Mouse (Mus musculus) CH12.LX (cell line): ENCODE data around the gene Ankrd27. TPM values are rescaled to one million over a fixed set of nuclear protein-coding genes. Genes with fewer than 3 reads are reported as not detected.

ENCODE experiments used
- DNase-seq: peaks from one replicate; pipeline ENCODE4 v3.0.0-alpha.2; 2013; ENCODE audit errors: extremely low read depth
- H3K27ac ChIP-seq: 2 replicates; pipeline ENCODE4 v1.5.1; 2012; ENCODE audit warnings: low read depth, mild to moderate bottlenecking, control low read depth, moderate library complexity; ENCODE audit not compliant: insufficient read depth
- H3K27me3 ChIP-seq: replicated peaks from 2 replicates; pipeline ENCODE3; 2012; ENCODE audit warnings: inconsistent platforms
- H3K36me3 ChIP-seq, 2 experiments: replicated peaks in 1 of 2; 2 replicates each; pipeline versions ENCODE3 to v1.6.1; 2012; ENCODE audit warnings: inconsistent platforms in 1 of 2, low read length in 1 of 2, mild to moderate bottlenecking in 1 of 2, mixed read lengths in 1 of 2, moderate library complexity in 1 of 2; ENCODE audit not compliant: control insufficient read depth in 1 of 2, insufficient read depth in 1 of 2
- H3K4me1 ChIP-seq, 2 experiments: 2 replicates each; pipeline ENCODE4 v1.6.1; 2012; ENCODE audit warnings: inconsistent platforms in 1 of 2, moderate library complexity in 1 of 2; ENCODE audit not compliant: insufficient read depth in 2 of 2, control insufficient read depth in 1 of 2
- H3K4me2 ChIP-seq: 2 replicates; pipeline ENCODE4 v1.6.1; 2012; ENCODE audit warnings: low read depth, mild to moderate bottlenecking, control low read depth; ENCODE audit not compliant: poor library complexity, insufficient read depth, severe bottlenecking
- H3K4me3 ChIP-seq, 3 experiments: fragments of 150-350 bp in 1 of 3; sonication (generic) in 1 of 3; replicated peaks in 1 of 3; 2 replicates each; pipeline versions ENCODE3 to v1.5.1; 2011 to 2012; ENCODE audit warnings: low read depth in 2 of 3, low read length in 2 of 3, mild to moderate bottlenecking in 2 of 3, moderate library complexity in 2 of 3, control low read depth in 1 of 3, improper control_type of control experiment in 1 of 3, inconsistent platforms in 1 of 3, mixed read lengths in 1 of 3; ENCODE audit not compliant: poor library complexity in 1 of 3
- H3K79me2 ChIP-seq: replicated peaks from 2 replicates; pipeline ENCODE4 v1.6.1; 2012; ENCODE audit warnings: mild to moderate bottlenecking, moderate library complexity; ENCODE audit not compliant: control insufficient read depth, poor library complexity, insufficient read depth, severe bottlenecking; ENCODE audit errors: extremely low read depth
- H3K9ac ChIP-seq: 2 replicates; pipeline ENCODE4 v1.6.1; 2012; ENCODE audit warnings: low read depth, mild to moderate bottlenecking, control low read depth, moderate library complexity; ENCODE audit not compliant: insufficient read depth
- H3K9me3 ChIP-seq: replicated peaks from 2 replicates; pipeline ENCODE3; 2012; ENCODE audit warnings: low read length, inconsistent platforms, mixed read lengths
- BHLHE40 ChIP-seq: IDR thresholded peaks from 2 replicates; pipeline ENCODE4 v1.6.1; 2011; ENCODE audit warnings: mild to moderate bottlenecking, low read depth, low read length, improper control_type of control experiment
- CHD2 ChIP-seq: IDR thresholded peaks from 2 replicates; pipeline ENCODE4 v1.6.1; 2011; ENCODE audit warnings: low read length, improper control_type of control experiment
- CTCF ChIP-seq, 2 experiments: IDR thresholded peaks in 1 of 2; conservative IDR thresholded peaks in 1 of 2; 2 replicates each; pipeline ENCODE4 v1.5.1; 2011 to 2012; ENCODE audit warnings: low read depth in 2 of 2, low read length in 2 of 2, improper control_type of control experiment in 1 of 2, inconsistent platforms in 1 of 2, mild to moderate bottlenecking in 1 of 2, moderate library complexity in 1 of 2
- ETS1 ChIP-seq: conservative IDR thresholded peaks from 2 replicates; pipeline ENCODE4 v1.6.1; 2012; ENCODE audit warnings: low read depth, mild to moderate bottlenecking, inconsistent platforms, low read length, improper control_type of control experiment, moderate library complexity
- GABPA ChIP-seq: IDR thresholded peaks from 2 replicates; pipeline ENCODE4 v1.6.1; 2012; ENCODE audit warnings: low read depth, low read length, improper control_type of control experiment, inconsistent platforms; ENCODE audit not compliant: insufficient replicate concordance
- IRF4 ChIP-seq: IDR thresholded peaks from 2 replicates; pipeline ENCODE4 v1.6.1; 2014; ENCODE audit warnings: low read depth, mild to moderate bottlenecking, inconsistent platforms, low read length, improper control_type of control experiment
- JUN ChIP-seq: IDR thresholded peaks from 2 replicates; pipeline ENCODE4 v1.6.1; 2011; ENCODE audit warnings: low read depth, mild to moderate bottlenecking, low read length, improper control_type of control experiment, moderate library complexity; ENCODE audit not compliant: insufficient read depth
- JUND ChIP-seq: conservative IDR thresholded peaks from 2 replicates; pipeline ENCODE4 v1.6.1; 2011; ENCODE audit warnings: low read depth, low read length, improper control_type of control experiment
- KAT2A ChIP-seq: IDR thresholded peaks from 2 replicates; pipeline ENCODE4 v1.6.1; 2012; ENCODE audit warnings: low read length, improper control_type of control experiment, inconsistent platforms; ENCODE audit not compliant: insufficient replicate concordance
- MAX ChIP-seq: IDR thresholded peaks from 2 replicates; pipeline ENCODE4 v1.6.1; 2011; ENCODE audit warnings: low read length, improper control_type of control experiment
- MXI1 ChIP-seq: IDR thresholded peaks from 2 replicates; pipeline ENCODE4 v1.6.1; 2011; ENCODE audit warnings: mild to moderate bottlenecking, low read depth, low read length, improper control_type of control experiment
- NRF1 ChIP-seq: IDR thresholded peaks from 2 replicates; pipeline ENCODE4 v1.6.1; 2014; ENCODE audit warnings: low read depth, mild to moderate bottlenecking, inconsistent platforms, low read length, improper control_type of control experiment, moderate library complexity
- PAX5 ChIP-seq: IDR thresholded peaks from 2 replicates; pipeline ENCODE4 v1.6.1; 2012; ENCODE audit warnings: low read length, inconsistent platforms, mixed read lengths
- POLR2AphosphoS2 ChIP-seq: IDR thresholded peaks from 2 replicates; pipeline ENCODE4 v1.6.1; 2011; ENCODE audit warnings: low read depth, low read length, improper control_type of control experiment
- RAD21 ChIP-seq: IDR thresholded peaks from 2 replicates; pipeline ENCODE4 v1.6.1; 2011; ENCODE audit warnings: low read depth, mild to moderate bottlenecking, low read length, improper control_type of control experiment, moderate library complexity
- SIN3A ChIP-seq: IDR thresholded peaks from 2 replicates; pipeline ENCODE4 v1.6.1; 2012; ENCODE audit warnings: low read length, improper control_type of control experiment, inconsistent platforms
- SMC3 ChIP-seq: IDR thresholded peaks from 2 replicates; pipeline ENCODE4 v1.6.1; 2011; ENCODE audit warnings: low read depth, low read length, improper control_type of control experiment
- TBP ChIP-seq: conservative IDR thresholded peaks from 2 replicates; pipeline ENCODE4 v1.6.1; 2011; ENCODE audit warnings: low read depth, low read length, improper control_type of control experiment
- ZC3H11A ChIP-seq: IDR thresholded peaks from 2 replicates; pipeline ENCODE4 v1.6.1; 2012; ENCODE audit warnings: low read depth, mild to moderate bottlenecking, inconsistent platforms, low read length, improper control_type of control experiment
- ZKSCAN1 ChIP-seq: IDR thresholded peaks from 2 replicates; pipeline ENCODE4 v1.6.1; 2012; ENCODE audit warnings: low read depth, inconsistent platforms, low read length, improper control_type of control experiment, borderline replicate concordance
- ZNF384 ChIP-seq: IDR thresholded peaks from 2 replicates; pipeline ENCODE4 v1.6.1; 2012; ENCODE audit warnings: low read depth, low read length, improper control_type of control experiment, inconsistent platforms
- dilution Hi-C: fragments of 300-500 bp; cut with MboI; formaldehyde crosslinking; loops from 2 replicates; pipeline ENCODE4 v1.14.3; 2020; ENCODE audit warnings: low sequenced_read_pairs; ENCODE audit not compliant: extremely low pct_unique_long_range_greater_than_20kb, extremely low pct_ligation_motif_present
- in situ Hi-C: fragments of 300-500 bp; cut with MboI; formaldehyde crosslinking; loops from 3 replicates; pipeline ENCODE4 v1.14.3; 2019; ENCODE audit warnings: low sequenced_read_pairs, low pct_ligation_motif_present, low pct_unique_long_range_greater_than_20kb, mixed read lengths
- polyA plus RNA-seq: library from polyadenylated mRNA; unstranded; fragments of >175 nt; gene quantifications from 2 replicates; pipeline ENCODE4 v1.2.1, GENCODE M21; 2012; ENCODE audit warnings: low read depth; ENCODE audit not compliant: insufficient read length
- total RNA-seq, 2 experiments: library from RNA; depleted of rRNA; stranded (reverse); fragments of 300-350 nt in 1 of 2; fragments of >200 nt in 1 of 2; gene quantifications; 2 replicates each; pipeline ENCODE4 v1.2.3; 2012 to 2014

Ankrd27 gene
- total and polyA plus RNA-seq, 3 experiments = 38.6 to 49.1 (median 39.0) TPM

- Histone ChIP-seq H3K27ac (no peak overlapping the region), H3K4me1 (peaks cover 7 to 20% of the 10 kb centered on the region in 2 experiments; a peak in 3 of 4 replicates)
- in situ Hi-C loops = no loop called here
- TF ChIP-seq SMC3 = no peak
- no peak for TF ChIP-seq RAD21
- TF ChIP-seq GABPA = no peak
- no peak for TF ChIP-seq POLR2AphosphoS2
- no peak for TF ChIP-seq IRF4
- TF ChIP-seq SIN3A = no peak
- no peak for TF ChIP-seq ZC3H11A
- TF ChIP-seq ZKSCAN1 = no peak
- TF ChIP-seq, all 38 proteins: peak for 0
- peaks cover 4% of the 10 kb centered on the region for H3K9me3 ChIP-seq
- no peak overlapping the region for H3K4me2 ChIP-seq
- H3K27me3 ChIP-seq = no peaks in the 10 kb centered on the region
- H3K9ac ChIP-seq = no peak overlapping the region
- DNase-seq = peak; percentile 32
- H3K4me3 ChIP-seq = no peak overlapping the region
- H3K36me3 ChIP-seq = peaks cover 47 to 82% of the 10 kb centered on the region in 2 experiments
- no peaks in the 10 kb centered on the region for H3K79me2 ChIP-seq
- dilution Hi-C loops = no loop called here
Measured at GRCm38 (mm10) chr7:35606816-35607215, 20.8 kb downstream of the Ankrd27 start.

- H3K9me3 ChIP-seq = peaks cover 4% of the 10 kb centered on the region
- H3K36me3 ChIP-seq = peaks cover 48 to 85% of the 10 kb centered on the region in 2 experiments
- no peaks in the 10 kb centered on the region for H3K79me2 ChIP-seq
- no peak for TF ChIP-seq MXI1
- no peak for TF ChIP-seq TBP
- no peak for TF ChIP-seq NRF1
- no peak for TF ChIP-seq JUN
- no peak for TF ChIP-seq KAT2A
- TF ChIP-seq POLR2AphosphoS2 = no peak
- TF ChIP-seq GABPA = no peak
- TF ChIP-seq JUND = no peak
- no peak for TF ChIP-seq CTCF (conservative IDR thresholded peaks at IDR 0.05 in 1 of 2, IDR thresholded peaks at IDR 0.05 in 1 of 2; ENCODE audit: low read depth in 2 of 2, low read length in 2 of 2)
- no peak for TF ChIP-seq ZNF384
- no peak for TF ChIP-seq BHLHE40
- no peak for TF ChIP-seq MAX
- TF ChIP-seq ETS1 = no peak
- TF ChIP-seq IRF4 = no peak
- TF ChIP-seq PAX5 = no peak
- no peak for TF ChIP-seq ZKSCAN1
- TF ChIP-seq CHD2 = no peak
- in situ Hi-C loops (no loop called here), dilution Hi-C loops (no loop called here)
- H3K9ac ChIP-seq = no peak overlapping the region
- H3K27me3 ChIP-seq = no peaks in the 10 kb centered on the region
- H3K4me3 ChIP-seq = no peak overlapping the region
- H3K4me2 ChIP-seq = no peak overlapping the region
- no peak overlapping the region for H3K27ac ChIP-seq
- DNase-seq = no peak
- peaks cover 0 to 9% of the 10 kb centered on the region in 2 experiments; a peak in 2 of 4 replicates for H3K4me1 ChIP-seq
Measured at GRCm38 (mm10) chr7:35609245-35609644, 23.2 kb downstream of the Ankrd27 start.
